Comparison of ENCODE assay signal across 27 mouse cellular contexts in genomic region chr6:86399995-86400394, GRCm38 (mm10). TPM values are rescaled to one million over a fixed set of nuclear protein-coding genes. Genes with fewer than 3 reads are reported as not detected.
"Had no signal": no experiment of that assay in that cellular context is flagged by ENCODE, and none has a peak within 500 bp of the region (broad histone marks: within the 10 kb centered on the region; RNA-seq: fewer than 3 reads in every experiment).

No protein-coding gene starts in this region.

- DNase-seq: kidney, adult 11 months; kidney, adult 9 months; kidney, postnatal 25 days; layer of hippocampus, adult 9-11 months; liver, embryonic 13.5 days; lung, postnatal 10 days; lung, postnatal 36 days; retina, postnatal 1 day; right cerebral cortex, postnatal 25 days; spleen, adult 18-20 months; thymus, adult 18-20 months; thymus, postnatal 36 days had no signal

- ATAC-seq: intestine, embryonic 15.5 days; midbrain, embryonic 13.5 days; midbrain, embryonic 16.5 days had no signal

- H3K9ac ChIP-seq: intestine, embryonic 15.5 days; limb, embryonic 13.5 days; liver, embryonic 13.5 days; lung, embryonic 15.5 days; midbrain, embryonic 13.5 days; stomach, embryonic 15.5 days had no signal

- H3K27me3 ChIP-seq: intestine, embryonic 15.5 days; liver, embryonic 13.5 days; lung, embryonic 15.5 days; stomach, embryonic 15.5 days had no signal

- H3K36me3 ChIP-seq: intestine, embryonic 15.5 days; limb, embryonic 10.5 days; limb, embryonic 13.5 days; liver, embryonic 13.5 days; lung, embryonic 15.5 days; midbrain, embryonic 10.5 days; midbrain, embryonic 13.5 days; neural tube, embryonic 13.5 days; stomach, embryonic 15.5 days had no signal

- H3K4me2 ChIP-seq: midbrain, embryonic 13.5 days had no signal

- H3K27ac ChIP-seq: intestine, embryonic 15.5 days; kidney, postnatal 0 days; layer of hippocampus, adult 2 months; limb, embryonic 13.5 days; liver, embryonic 13.5 days; lung, embryonic 15.5 days; midbrain, embryonic 10.5 days; midbrain, embryonic 13.5 days; neural tube, embryonic 13.5 days had no signal

- H3K9me3 ChIP-seq: intestine, embryonic 15.5 days; limb, embryonic 10.5 days; limb, embryonic 13.5 days; liver, embryonic 13.5 days; lung, embryonic 15.5 days; midbrain, embryonic 10.5 days; midbrain, embryonic 13.5 days; neural tube, embryonic 13.5 days; stomach, embryonic 15.5 days had no signal

- H3K4me3 ChIP-seq: intestine, embryonic 15.5 days; layer of hippocampus, adult 2 months; lung, embryonic 15.5 days; myocyte; stomach, embryonic 15.5 days had no signal

RNA-seq across cellular contexts. Expression of gene Gm44790, which starts 26.5 kb away (rescaled TPM):
- total RNA-seq: layer of hippocampus, adult 2 months; left cerebral cortex, postnatal 25 days; megakaryocyte progenitor cell, adult 5-6 weeks; neutrophil, adult 5-6 weeks had no signal
- polyA plus RNA-seq: intestine, embryonic 15.5 days; kidney, postnatal 0 days; limb, embryonic 10.5 days; limb, embryonic 13.5 days; liver, embryonic 13.5 days; midbrain, embryonic 13.5 days; midbrain, embryonic 16.5 days; myocyte; stomach, embryonic 15.5 days had no signal
